Mouse (Mus musculus): ENCODE data around the gene E2f8.

- TF ChIP-seq CTCF (IDR thresholded peaks at IDR 0.05; ENCODE audit: control insufficient read depth, insufficient read depth, insufficient replicate concordance, low read depth, low read length) (no peak), POLR2A (IDR thresholded peaks at IDR 0.05; ENCODE audit: control insufficient read depth, low read depth, low read length) (no peak)
Observed at GRCm38 (mm10) chr7:48851529-48852104, 29.8 kb downstream of the E2f8 start.

Data from testis, adult 2 months (tissue).